Mouse (Mus musculus): ENCODE data around the gene Hist1h2bb.

DNA sequence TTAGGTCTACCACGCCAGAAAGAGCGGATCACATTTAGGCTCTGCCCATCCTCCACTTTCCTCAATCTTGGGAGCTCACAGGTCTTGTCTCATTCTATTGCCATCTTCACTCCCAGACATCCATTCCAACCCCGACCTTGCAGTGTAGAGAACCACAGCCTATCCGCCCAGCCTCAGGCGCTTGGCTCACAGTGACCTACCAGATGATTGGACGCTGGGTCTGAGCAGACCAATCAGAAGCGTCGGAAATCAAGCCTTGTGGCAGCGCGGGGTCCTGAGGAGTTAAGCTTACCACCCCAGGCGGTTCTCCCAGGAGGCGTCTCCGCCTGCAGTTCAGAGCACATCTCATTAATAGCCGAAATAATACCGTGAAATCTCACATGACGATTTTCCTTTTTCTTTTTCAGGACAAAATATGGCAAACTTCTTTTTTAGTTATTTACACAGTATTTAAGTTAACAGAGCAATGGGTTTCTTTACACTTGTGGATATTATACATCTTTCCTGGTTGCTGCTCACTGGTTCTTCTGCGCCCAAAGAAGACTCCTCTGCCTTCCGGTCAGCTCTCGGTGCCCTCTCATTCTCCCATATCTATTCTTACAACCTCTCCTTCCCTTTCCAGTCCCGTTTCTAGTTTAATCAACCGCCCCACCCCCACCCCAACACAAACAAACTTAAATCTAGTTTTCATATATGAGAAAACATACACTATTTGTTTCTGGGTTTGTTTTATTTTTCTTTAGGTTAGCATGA lies 26.2 kb downstream of the Hist1h2bb start:
- TF ChIP-seq CTCF (IDR thresholded peaks at IDR 0.05; ENCODE audit: borderline replicate concordance, control insufficient read depth, extremely low read depth, insufficient read depth, low read length, poor library complexity) (no peak), POLR2A (IDR thresholded peaks at IDR 0.05; ENCODE audit: control insufficient read depth, extremely low read depth, insufficient read depth, low read length, poor library complexity) (no peak)
